Mouse (Mus musculus) layer of hippocampus, adult 18-20 months (tissue): ENCODE data around the gene Sbk3. TPM values are rescaled to one million over a fixed set of nuclear protein-coding genes. Genes with fewer than 3 reads are reported as not detected.

ENCODE experiments used
- DNase-seq, 2 experiments: peaks; one replicate each; pipeline ENCODE4 v3.0.0; 2022; ENCODE audit warnings: low spot score in 2 of 2
- total RNA-seq, 2 experiments: library from RNA; stranded (reverse); gene quantifications; 2 replicates each; pipeline ENCODE4 v1.2.3; 2021

Gene Sbk3
- total RNA-seq, 2 experiments from 2014 or later, result 0.62 to 1.0 TPM

- peak in 1 of 2 experiments; percentile 55 for DNase-seq
Measured at GRCm38 (mm10) chr7:4915669-4916416, 55.1 kb downstream of the Sbk3 start.

Other genes starting within 250 kb of the Sbk3 start
- under 1 TPM; 0.10 to 0.15 TPM for gene Tmem150b, start 245.9 kb downstream of the Sbk3 start, total RNA-seq
- gene Kmt5c, start 231.1 kb downstream of the Sbk3 start, total RNA-seq, result 10 to 100 TPM; 28.3 to 30.3 TPM
- 1 to 10 TPM; 9.0 to 9.6 TPM for gene Cox6b2, start 218.1 kb downstream of the Sbk3 start, total RNA-seq
- gene Fam71e2, start 199.9 kb downstream of the Sbk3 start, total RNA-seq, result not detected
- under 1 TPM; 0.15 to 0.27 TPM for gene Il11, start 188.3 kb downstream of the Sbk3 start, total RNA-seq
- gene Tmem190, start 188.2 kb downstream of the Sbk3 start, total RNA-seq, result not detected
- gene Tmem238, start 181.5 kb downstream of the Sbk3 start, total RNA-seq, result 1 to 10 TPM; 2.8 to 2.9 TPM
- 100 to 1,000 TPM; 474 to 485 TPM for gene Rpl28, start 178.3 kb downstream of the Sbk3 start, total RNA-seq
- gene Ube2s, start 158.6 kb downstream of the Sbk3 start, total RNA-seq, result 100 to 1,000 TPM; 102 to 121 TPM
- 100 to 1,000 TPM; 150 to 162 TPM for gene Shisa7, start 126.5 kb downstream of the Sbk3 start, total RNA-seq
- gene Isoc2b, start 100.9 kb downstream of the Sbk3 start, total RNA-seq, result 1 to 10 TPM; 4.4 to 6.3 TPM
- 10 to 100 TPM; 14.9 to 15.9 TPM for gene Isoc2a, start 94.0 kb downstream of the Sbk3 start, total RNA-seq
- under 1 TPM in 1 of 2 experiments, not detected in 1; 0.25 TPM for gene Gm36210, start 64.7 kb downstream of the Sbk3 start, total RNA-seq
- gene Zfp628, start 56.0 kb downstream of the Sbk3 start, total RNA-seq, result 10 to 100 TPM; 13.9 to 15.1 TPM
- gene Nat14, start 49.1 kb downstream of the Sbk3 start, total RNA-seq, result 100 to 1,000 TPM; 114 to 119 TPM
- gene Ssc5d, start 45.4 kb downstream of the Sbk3 start, total RNA-seq, result 1 to 10 TPM; 1.8 to 2.6 TPM
- gene Sbk2, start 6.8 kb downstream of the Sbk3 start, total RNA-seq, result under 1 TPM; 0.17 to 0.38 TPM
- 10 to 100 TPM; 27.2 to 34.9 TPM for gene Zfp579, start 25.0 kb upstream of the Sbk3 start, total RNA-seq
- gene Zfp524, start 43.2 kb upstream of the Sbk3 start, total RNA-seq, result 1 to 10 TPM; 8.4 TPM
- gene Fiz1, start 43.5 kb upstream of the Sbk3 start, total RNA-seq, result 10 to 100 TPM; 20.8 to 24.5 TPM
- gene Gm44973, start 44.3 kb upstream of the Sbk3 start, total RNA-seq, result not detected
- gene Zfp865, start 49.2 kb upstream of the Sbk3 start, total RNA-seq, result 10 to 100 TPM; 35.9 TPM
- gene Ccdc106, start 49.4 kb upstream of the Sbk3 start, total RNA-seq, result 10 to 100 TPM; 60.6 to 68.5 TPM
- under 1 TPM in 1 of 2 experiments, not detected in 1; 0.45 TPM for gene 4632433K11Rik, start 63.0 kb upstream of the Sbk3 start, total RNA-seq
- gene Zfp784, start 67.3 kb upstream of the Sbk3 start, total RNA-seq, result 1 to 10 TPM; 4.3 to 5.1 TPM
- gene Zfp580, start 80.4 kb upstream of the Sbk3 start, total RNA-seq, result 10 to 100 TPM; 28.7 to 31.7 TPM
- gene U2af2, start 91.0 kb upstream of the Sbk3 start, total RNA-seq, result 100 to 1,000 TPM; 181 TPM
- gene Epn1, start 109.1 kb upstream of the Sbk3 start, total RNA-seq, result 100 to 1,000 TPM; 558 to 565 TPM
- gene Rfpl4, start 145.8 kb upstream of the Sbk3 start, total RNA-seq, result not detected
- not detected for gene Rasl2-9, start 154.8 kb upstream of the Sbk3 start, total RNA-seq
- gene Vmn1r55, start 178.5 kb upstream of the Sbk3 start, total RNA-seq, result not detected
- not detected for gene Vmn1r56, start 225.6 kb upstream of the Sbk3 start, total RNA-seq
- not detected for gene Vmn1r57, start 247.3 kb upstream of the Sbk3 start, total RNA-seq